ENCODE assay signal across 11 mouse cellular contexts in the genomic region with DNA sequence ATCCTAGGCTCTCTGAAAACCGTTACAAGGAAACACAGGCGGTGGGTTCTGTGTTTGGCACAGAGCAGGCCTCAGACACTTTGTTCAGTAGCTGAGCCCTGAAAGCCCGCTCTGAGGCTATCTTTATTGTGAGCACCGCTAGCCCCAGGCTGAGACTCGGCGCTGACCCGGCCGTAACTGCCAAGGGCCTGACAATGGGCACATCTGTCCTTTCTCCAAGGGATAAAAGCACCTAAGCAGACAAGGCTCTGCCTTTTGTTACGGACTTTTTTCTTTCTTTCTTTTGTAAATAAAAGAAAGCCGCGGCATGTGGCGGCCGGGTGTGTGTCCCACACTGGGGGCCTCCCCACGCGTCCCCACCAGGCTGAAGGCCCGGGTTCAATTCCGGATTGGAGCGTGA. TPM values are rescaled to one million over a fixed set of nuclear protein-coding genes. Genes with fewer than 3 reads are reported as not detected.
A peak's percentile ranks its signal among the peaks of the same experiment; 100 is the strongest.
DNase-seq lines count a peak whose midpoint lies in the region; ATAC-seq and TF ChIP-seq lines count a peak whose summit lies in the region.
"Had no signal": no experiment of that assay in that cellular context is flagged by ENCODE, and none has a peak within 500 bp of the region (broad histone marks: within the 10 kb centered on the region; RNA-seq: fewer than 3 reads in every experiment).

No protein-coding gene starts in this region.

- H3K9ac ChIP-seq in heart, postnatal 0 days (replicated peaks; ENCODE audit: low read depth, low read length) = no peak overlapping the region
- H3K9ac ChIP-seq in embryonic facial prominence, embryonic 15.5 days = no peak overlapping the region
- H3K9ac ChIP-seq in limb, embryonic 14.5 days (ENCODE audit: low read depth, low read length, severe bottlenecking) = no peak overlapping the region

- no peaks in the 10 kb centered on the region for H3K9me3 ChIP-seq in heart, postnatal 0 days (replicated peaks; ENCODE audit: control insufficient read depth, low read length)
- no peaks in the 10 kb centered on the region for H3K9me3 ChIP-seq in embryonic facial prominence, embryonic 15.5 days (replicated peaks)
- H3K9me3 ChIP-seq in limb, embryonic 14.5 days (ENCODE audit: control insufficient read depth, low read length) = no peaks in the 10 kb centered on the region

- peaks cover 13% of the 10 kb centered on the region for H3K4me1 ChIP-seq in heart, postnatal 0 days (ENCODE audit: control insufficient read depth, insufficient read depth)
- peaks cover 29% of the 10 kb centered on the region for H3K4me1 ChIP-seq in embryonic facial prominence, embryonic 15.5 days
- H3K4me1 ChIP-seq in limb, embryonic 14.5 days (ENCODE audit: control insufficient read depth, insufficient read depth, low read length) = peaks cover 8% of the 10 kb centered on the region

- H3K27ac ChIP-seq in heart, postnatal 0 days (ENCODE audit: low read depth) = no peak overlapping the region
- no peak overlapping the region for H3K27ac ChIP-seq in embryonic facial prominence, embryonic 15.5 days (replicated peaks)
- H3K27ac ChIP-seq in limb, embryonic 14.5 days (replicated peaks; ENCODE audit: low read depth, low read length) = no peak overlapping the region

- intact Hi-C loops in heart, postnatal 14 days (cut with DNase I) = no loop called here

- no peak for TF ChIP-seq CTCF in heart, postnatal 0 days (IDR thresholded peaks at IDR 0.05; ENCODE audit: low read depth)

- 14% methylated on average over 18 of the region's 18 CpGs for WGBS in heart, postnatal 0 days
- 6% methylated on average over 18 of the region's 18 CpGs for WGBS in embryonic facial prominence, embryonic 15.5 days
- 9% methylated on average over 18 of the region's 18 CpGs for WGBS in limb, embryonic 14.5 days

- H3K36me3 ChIP-seq in heart, postnatal 0 days (replicated peaks; ENCODE audit: control insufficient read depth, insufficient read depth, low read length) = no peaks in the 10 kb centered on the region
- no peaks in the 10 kb centered on the region for H3K36me3 ChIP-seq in embryonic facial prominence, embryonic 15.5 days
- no peaks in the 10 kb centered on the region for H3K36me3 ChIP-seq in limb, embryonic 14.5 days (ENCODE audit: control insufficient read depth, insufficient read depth, low read length)

- no peak for ATAC-seq in heart, postnatal 0 days (ENCODE audit: insufficient read depth, low read depth)
- ATAC-seq in embryonic facial prominence, embryonic 15.5 days (ENCODE audit: insufficient number of reproducible peaks, low FRiP score, low TSS enrichment, low read depth) = no peak
- ATAC-seq in limb, embryonic 14.5 days (ENCODE audit: low FRiP score, low read depth) = no peak
- ATAC-seq in megakaryocyte-erythroid progenitor cell, adult 5-6 weeks (replicated peaks; ENCODE audit: low FRiP score, low TSS enrichment, poor library complexity, severe bottlenecking) = no peak

- no peak for TF ChIP-seq EP300 in heart, postnatal 0 days (IDR thresholded peaks at IDR 0.05; ENCODE audit: low read depth)

- TF ChIP-seq POLR2A in limb, embryonic 14.5 days (IDR thresholded peaks at IDR 0.05; ENCODE audit: borderline replicate concordance, extremely low read depth, insufficient read depth, insufficient read length) = no peak

- 0 out of 2 replicates have a peak overlapping the region, but pooled peaks have one; percentile 77 for H3K4me2 ChIP-seq in heart, postnatal 0 days (ENCODE audit: low read depth, low read length)
- H3K4me2 ChIP-seq in embryonic facial prominence, embryonic 15.5 days (replicated peaks) = no peak overlapping the region
- no peak overlapping the region for H3K4me2 ChIP-seq in limb, embryonic 14.5 days (replicated peaks; ENCODE audit: low read depth, low read length, severe bottlenecking)

- DNase-seq in heart, postnatal 0 days (ENCODE audit: low spot score) = no peak
- no peak for DNase-seq in heart, postnatal 14 days
- peak; percentile 44 for DNase-seq in R1 (ENCODE audit: low read depth, low spot score)
- DNase-seq in limb, embryonic 14.5 days (ENCODE audit: low spot score) = no peak
- DNase-seq in left cerebral cortex, adult 9 months (ENCODE audit: low spot score in 2 of 2) = no peak
- DNase-seq in layer of hippocampus, postnatal 10 days (ENCODE audit: low spot score in 2 of 2) = no peak
- DNase-seq: adrenal gland, adult 8-10 months had no signal

- H3K27me3 ChIP-seq in heart, postnatal 0 days (ENCODE audit: control insufficient read depth, insufficient read depth, low read length) = peaks cover 100% of the 10 kb centered on the region
- H3K27me3 ChIP-seq in embryonic facial prominence, embryonic 15.5 days = peaks cover 99% of the 10 kb centered on the region
- H3K27me3 ChIP-seq in limb, embryonic 14.5 days (ENCODE audit: control insufficient read depth, insufficient read depth, low read length) = peaks cover 100% of the 10 kb centered on the region

- H3K4me3 ChIP-seq in heart, postnatal 0 days (ENCODE audit: low read depth, low read length) = peak overlapping the region; percentile 51; the same call in 1 of the 2 replicates
- 0 out of 2 replicates have a peak overlapping the region, but pooled peaks have one; percentile 6 for H3K4me3 ChIP-seq in embryonic facial prominence, embryonic 15.5 days (replicated peaks)
- 0 out of 2 replicates have a peak overlapping the region, but pooled peaks have one; percentile 51 for H3K4me3 ChIP-seq in limb, embryonic 14.5 days (replicated peaks; ENCODE audit: low read length)

RNA-seq across cellular contexts. Expression of a gene that starts 1.3 kb away (rescaled TPM):
- total RNA-seq in heart, postnatal 0 days (2014; rRNA removed; ENCODE audit: low replicate concordance) = not detected in 2 replicates
- 0.03 TPM in 1 of 2 replicates, not detected in the other for polyA plus RNA-seq in heart, postnatal 0 days (2015; fragmentation: Nextera tagmentation; extraction: Ambion mirVana)
- total RNA-seq in heart, postnatal 14 days (2021) = not detected
- polyA plus RNA-seq in embryonic facial prominence, embryonic 15.5 days (2015; fragmentation: Nextera tagmentation; extraction: Ambion mirVana) = 0.11 TPM in 1 of 2 replicates, not detected in the other
- polyA plus RNA-seq in limb, embryonic 14.5 days (2012; rRNA removed) = not detected in 2 replicates
- polyA plus RNA-seq in limb, embryonic 14.5 days (2014; fragmentation: Nextera tagmentation; extraction: Ambion mirVana) = 0.04 TPM in 1 of 2 replicates, not detected in the other
- not detected in 2 replicates for total RNA-seq in megakaryocyte-erythroid progenitor cell, adult 5-6 weeks (2014; fragmentation: Nextera tagmentation)
- total RNA-seq in megakaryocyte-erythroid progenitor cell, adult 5-6 weeks (2017) = not detected in 2 replicates
- under 1 TPM; 0.14 to 0.16 TPM for total RNA-seq in layer of hippocampus, postnatal 10 days (2021)
- total RNA-seq: gastrocnemius, adult 18-20 months had no signal
- polyA plus RNA-seq: small intestine, adult 2 months had no signal
